Mouse (Mus musculus): ENCODE results near the gene Rnf213.

DNA sequence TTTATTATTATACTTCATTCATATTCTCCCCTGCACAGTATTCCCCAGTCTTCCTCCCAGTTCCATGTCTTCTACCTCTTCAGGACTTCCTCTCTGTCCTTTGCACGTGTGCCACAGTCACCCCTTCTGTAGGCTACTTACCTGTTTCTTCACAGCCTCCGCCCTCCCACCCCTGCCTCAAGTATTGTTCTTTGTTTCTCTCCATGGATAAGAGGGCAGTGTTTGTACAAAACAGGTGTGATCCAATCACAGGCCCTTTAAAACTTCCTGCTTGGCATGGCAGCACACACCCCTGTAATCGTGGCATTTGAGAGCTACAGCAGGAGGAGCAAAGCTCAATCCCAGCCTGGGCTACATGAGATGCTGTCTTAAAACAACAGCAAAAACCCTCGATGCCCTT, 100.6 kb downstream of the Rnf213 start:
- no peak for TF ChIP-seq CTCF (IDR thresholded peaks at IDR 0.05; ENCODE audit: low read depth)
- TF ChIP-seq EP300 (IDR thresholded peaks at IDR 0.05; ENCODE audit: low read depth) = no peak
